Mouse (Mus musculus) stomach, embryonic 16.5 days (tissue): ENCODE data around the gene Tbx4. TPM values are rescaled to one million over a fixed set of nuclear protein-coding genes. Genes with fewer than 3 reads are reported as not detected.

Experiments
- ATAC-seq: fragments of 200-750 bp; cut with Nextera tagmentation; 2 replicates; pipeline ENCODE4 v1.8.0; 2017; ENCODE audit warnings: moderate number of reproducible peaks, moderate TSS enrichment; ENCODE audit not compliant: insufficient read depth, low FRiP score
- H3K27ac ChIP-seq: fragments of 300-500 bp; sonication (generic); 2 replicates; pipeline ENCODE4 v1.5.1; 2014; ENCODE audit warnings: low read length
- H3K27me3 ChIP-seq: fragments of 300-500 bp; sonication (generic); 2 replicates; pipeline ENCODE4 v1.6.1; 2014; ENCODE audit warnings: low read length, control low read depth, mixed read lengths; ENCODE audit not compliant: control insufficient read depth, insufficient read depth
- H3K36me3 ChIP-seq: fragments of 300-500 bp; sonication (generic); 2 replicates; pipeline ENCODE4 v1.6.1; 2014; ENCODE audit warnings: low read length; ENCODE audit not compliant: control insufficient read depth, insufficient read depth
- H3K4me1 ChIP-seq: fragments of 300-500 bp; sonication (generic); 2 replicates; pipeline ENCODE4 v1.6.1; 2014; ENCODE audit warnings: low read length, control low read depth, mixed read lengths; ENCODE audit not compliant: control insufficient read depth, insufficient read depth
- H3K4me2 ChIP-seq: fragments of 300-500 bp; sonication (generic); 2 replicates; pipeline ENCODE4 v1.6.1; 2014; ENCODE audit warnings: low read depth, low read length, mixed read lengths
- H3K4me3 ChIP-seq: fragments of 300-500 bp; sonication (generic); replicated peaks from 2 replicates; pipeline ENCODE4 v1.5.1; 2014; ENCODE audit warnings: mild to moderate bottlenecking, low read length
- H3K9ac ChIP-seq: fragments of 300-500 bp; sonication (generic); 2 replicates; pipeline ENCODE4 v1.6.1; 2014; ENCODE audit warnings: low read length
- H3K9me3 ChIP-seq: fragments of 300-500 bp; sonication (generic); replicated peaks from 2 replicates; pipeline ENCODE4 v1.6.1; 2016; ENCODE audit warnings: low read length, control low read depth; ENCODE audit not compliant: control insufficient read depth
- WGBS: fragments of 180-500 bp; shearing (Covaris S2); extraction: QIAGEN DNeasy Blood & Tissue Kit; methylation state at CpG from one replicate; pipeline ENCODE4 v1.1.7; 2014; 5-methylcytosine and 5-hydroxymethylcytosine counted together
- polyA plus RNA-seq: library from polyadenylated mRNA; unstranded; fragments of >200 nt; fragmentation: Nextera tagmentation; extraction: Ambion mirVana; gene quantifications from 2 replicates; pipeline ENCODE4 v1.2.1, GENCODE M21; 2015

Gene Tbx4
- polyA plus RNA-seq, 1 experiment from 2014 or later = 0.17 TPM

GRCm38 (mm10) chr11:85840803-85841145 is 45.4 kb upstream of the Tbx4 start:
- H3K4me3 ChIP-seq = peak overlapping the region; percentile 25
- H3K27me3 ChIP-seq = peaks cover 45% of the 10 kb centered on the region
- WGBS = 28% methylated on average over 21 of the region's 21 CpGs
- H3K36me3 ChIP-seq = no peaks in the 10 kb centered on the region
- H3K27ac ChIP-seq = peak overlapping the region; percentile 31
- H3K9me3 ChIP-seq = no peaks in the 10 kb centered on the region
- peaks cover 36% of the 10 kb centered on the region; the same call in 1 of the 2 replicates for H3K4me1 ChIP-seq
- ATAC-seq = no peak
- H3K4me2 ChIP-seq = peak overlapping the region; percentile 93
- H3K9ac ChIP-seq = peak overlapping the region; percentile 58

GRCm38 (mm10) chr11:85841211-85841681 is 45.0 kb upstream of the Tbx4 start:
- peaks cover 41% of the 10 kb centered on the region for H3K27me3 ChIP-seq

GRCm38 (mm10) chr11:85841980-85842379 is 44.2 kb upstream of the Tbx4 start:
- Histone ChIP-seq H3K9ac (peak overlapping the region; percentile 73), H3K27ac (peak overlapping the region; percentile 69), H3K27me3 (peaks cover 37% of the 10 kb centered on the region), H3K9me3 (no peaks in the 10 kb centered on the region), H3K4me2 (peak overlapping the region; percentile 93), H3K4me3 (peak overlapping the region; percentile 39), H3K4me1 (peaks cover 40% of the 10 kb centered on the region), H3K36me3 (no peaks in the 10 kb centered on the region)
- peak; percentile 43; the same call in 1 of the 2 replicates for ATAC-seq
- WGBS = 2% methylated on average over 32 of the region's 32 CpGs

More at GRCm38 (mm10) chr11:85841211-85841681, 45.0 kb upstream of the Tbx4 start:
- H3K36me3 ChIP-seq = no peaks in the 10 kb centered on the region
- peak overlapping the region; percentile 39; the same call in 1 of the 2 replicates for H3K4me3 ChIP-seq
- peak overlapping the region; percentile 93 for H3K4me2 ChIP-seq
- H3K4me1 ChIP-seq = peaks cover 36% of the 10 kb centered on the region; the same call in 1 of the 2 replicates
- WGBS = 35% methylated on average over 8 of the region's 8 CpGs
- ATAC-seq = no peak
- H3K9me3 ChIP-seq = no peaks in the 10 kb centered on the region
- peak overlapping the region; percentile 43; the same call in 1 of the 2 replicates for H3K9ac ChIP-seq
- H3K27ac ChIP-seq = no peak overlapping the region

DNA sequence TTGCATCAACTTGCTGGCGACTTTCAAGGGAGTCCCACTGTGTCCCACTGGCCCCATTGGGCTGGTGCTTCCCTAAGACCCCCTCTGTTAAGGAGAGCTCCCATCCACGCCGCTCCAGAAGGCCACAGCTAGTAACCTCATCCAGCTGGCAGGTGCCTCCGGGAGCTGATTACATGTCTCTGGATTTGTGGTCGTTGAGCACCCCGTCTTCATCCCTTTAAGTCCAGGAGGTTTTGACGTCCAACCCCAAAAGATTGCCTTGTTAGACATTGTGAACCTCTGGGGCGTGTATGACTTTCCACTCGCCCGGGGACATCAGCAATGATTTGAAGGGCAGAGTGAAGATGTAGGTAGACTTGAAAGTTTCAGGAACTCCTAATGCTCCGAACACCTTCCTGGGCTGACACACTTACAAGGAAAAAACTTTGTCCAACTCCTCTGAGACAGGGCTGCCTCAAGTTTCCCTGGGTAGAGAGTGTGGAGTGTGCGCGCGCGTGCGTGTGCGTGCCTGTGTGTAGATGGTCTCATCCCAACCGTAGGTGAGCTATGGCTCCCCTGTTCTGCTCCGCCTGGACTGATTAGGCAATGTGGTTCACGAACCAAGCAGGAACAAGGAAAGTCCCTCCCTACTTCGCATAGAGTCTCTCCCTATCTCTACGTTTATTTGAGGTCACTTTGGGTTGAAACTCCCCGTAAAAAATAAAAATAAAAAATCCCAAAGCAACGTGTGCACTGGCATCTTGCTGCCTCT is 43.5 kb upstream of the Tbx4 start:
- Histone ChIP-seq H3K4me3 (peak overlapping the region; percentile 61), H3K4me1 (peaks cover 32% of the 10 kb centered on the region), H3K36me3 (no peaks in the 10 kb centered on the region), H3K4me2 (peak overlapping the region; percentile 92), H3K9ac (peak overlapping the region; percentile 69), H3K9me3 (no peaks in the 10 kb centered on the region), H3K27ac (peak overlapping the region; percentile 72), H3K27me3 (peaks cover 29% of the 10 kb centered on the region)
- ATAC-seq = no peak
- 9% methylated on average over 24 of the region's 24 CpGs for WGBS

DNA sequence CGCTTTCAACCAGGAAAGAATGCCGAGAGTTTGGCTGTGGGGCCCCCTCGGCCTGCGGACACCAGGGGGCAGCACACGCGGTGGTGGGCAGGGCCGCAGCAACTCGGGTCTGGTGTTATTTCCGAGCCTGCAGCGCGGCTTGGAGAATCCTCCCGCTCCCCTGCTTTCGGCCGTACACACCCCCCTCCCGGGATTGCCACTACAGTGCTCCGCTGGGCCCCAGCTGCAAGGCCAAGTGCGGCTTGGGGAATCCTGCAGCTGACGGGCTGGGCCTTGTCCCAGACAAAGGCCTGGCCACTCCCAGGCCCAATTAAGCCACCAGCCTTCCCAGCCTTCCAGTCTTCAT is 42.9 kb upstream of the Tbx4 start:
- H3K4me1 ChIP-seq = peaks cover 26% of the 10 kb centered on the region
- peak overlapping the region; percentile 69 for H3K9ac ChIP-seq
- H3K27ac ChIP-seq = peak overlapping the region; percentile 72
- peak; percentile 49; the same call in 1 of the 2 replicates for ATAC-seq
- peak overlapping the region; percentile 61 for H3K4me3 ChIP-seq
- no peaks in the 10 kb centered on the region for H3K36me3 ChIP-seq
- WGBS = 1% methylated on average over 18 of the region's 18 CpGs
- H3K4me2 ChIP-seq = peak overlapping the region; percentile 92
- no peaks in the 10 kb centered on the region for H3K9me3 ChIP-seq
- peaks cover 29% of the 10 kb centered on the region for H3K27me3 ChIP-seq

DNA sequence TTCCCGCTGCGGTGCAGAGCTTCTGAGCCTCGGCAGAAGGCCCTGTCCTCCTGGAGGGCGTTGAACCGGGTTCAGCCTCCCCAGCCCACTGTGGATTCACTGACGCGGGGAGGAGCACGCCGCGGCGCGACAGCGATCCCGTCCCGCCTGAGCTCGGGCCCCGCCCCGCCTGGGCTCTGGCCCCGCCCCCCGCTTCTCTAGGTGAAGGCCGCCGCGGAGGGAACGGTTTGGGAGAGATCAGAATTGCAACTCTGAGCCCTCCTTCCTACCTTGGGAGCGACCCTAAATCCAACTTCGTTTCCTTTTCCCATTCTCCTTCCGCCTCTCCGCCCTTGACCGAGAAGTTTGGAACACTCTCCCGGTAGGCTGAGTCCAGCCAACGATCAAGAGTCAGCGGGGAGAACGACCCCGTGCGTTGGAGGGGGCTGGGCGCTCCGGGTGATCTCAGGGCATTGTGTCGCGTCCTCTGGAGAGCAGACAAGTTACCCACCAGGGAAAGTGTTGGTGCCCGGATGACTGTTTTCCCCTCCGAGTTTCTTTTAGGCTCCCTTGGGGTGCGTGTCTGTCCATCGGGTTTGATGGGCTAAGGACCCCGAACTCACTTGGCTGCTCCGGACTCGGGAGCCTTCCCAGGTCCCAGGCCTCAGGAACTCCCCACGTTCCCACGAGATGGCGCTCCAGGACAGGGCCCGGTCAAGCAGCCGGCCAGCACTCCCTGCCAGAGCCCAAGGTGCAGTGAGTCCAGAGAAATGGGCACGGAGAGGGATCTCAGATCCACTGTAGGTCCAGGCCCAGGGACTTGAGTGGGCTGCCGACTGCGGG is 41.9 kb upstream of the Tbx4 start:
- ATAC-seq = peak; percentile 80
- WGBS = 1% methylated on average over 54 of the region's 54 CpGs

DNA sequence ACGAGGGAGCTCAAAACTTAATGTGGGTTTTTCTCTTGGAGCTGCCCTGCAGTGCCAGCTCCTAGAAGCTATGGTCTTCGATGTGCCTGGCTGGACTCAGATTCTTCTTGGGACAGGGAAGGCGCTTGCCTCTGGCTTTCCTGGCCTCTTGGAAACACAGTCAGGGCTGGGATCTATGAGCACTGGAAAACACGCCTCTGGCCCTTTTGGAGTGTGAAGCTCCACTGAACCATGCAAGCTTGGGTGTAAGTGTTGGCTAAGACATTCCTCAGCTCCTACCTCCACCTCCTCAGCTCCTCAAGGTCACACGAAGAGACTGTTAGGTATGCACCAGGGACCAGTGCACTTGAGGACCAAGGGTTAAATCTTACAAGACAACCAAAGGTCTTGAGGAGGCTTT is 41.3 kb upstream of the Tbx4 start:
- Histone ChIP-seq H3K4me1 (peaks cover 26% of the 10 kb centered on the region), H3K4me2 (peak overlapping the region; percentile 92), H3K9ac (peak overlapping the region; percentile 69; the same call in 1 of the 2 replicates), H3K9me3 (no peaks in the 10 kb centered on the region), H3K36me3 (no peaks in the 10 kb centered on the region), H3K27ac (peak overlapping the region; percentile 72; the same call in 1 of the 2 replicates), H3K27me3 (peaks cover 17% of the 10 kb centered on the region), H3K4me3 (peak overlapping the region; percentile 61)
- 35% methylated on average over 5 of the region's 5 CpGs for WGBS
- ATAC-seq = no peak

More for the DNA sequence above, 41.9 kb upstream of the Tbx4 start:
- H3K4me3 ChIP-seq = peak overlapping the region; percentile 61
- no peaks in the 10 kb centered on the region for H3K36me3 ChIP-seq
- H3K4me2 ChIP-seq = peak overlapping the region; percentile 92
- peaks cover 23% of the 10 kb centered on the region for H3K27me3 ChIP-seq
- peak overlapping the region; percentile 69 for H3K9ac ChIP-seq
- peaks cover 26% of the 10 kb centered on the region for H3K4me1 ChIP-seq
- peak overlapping the region; percentile 72 for H3K27ac ChIP-seq
- no peaks in the 10 kb centered on the region for H3K9me3 ChIP-seq

DNA sequence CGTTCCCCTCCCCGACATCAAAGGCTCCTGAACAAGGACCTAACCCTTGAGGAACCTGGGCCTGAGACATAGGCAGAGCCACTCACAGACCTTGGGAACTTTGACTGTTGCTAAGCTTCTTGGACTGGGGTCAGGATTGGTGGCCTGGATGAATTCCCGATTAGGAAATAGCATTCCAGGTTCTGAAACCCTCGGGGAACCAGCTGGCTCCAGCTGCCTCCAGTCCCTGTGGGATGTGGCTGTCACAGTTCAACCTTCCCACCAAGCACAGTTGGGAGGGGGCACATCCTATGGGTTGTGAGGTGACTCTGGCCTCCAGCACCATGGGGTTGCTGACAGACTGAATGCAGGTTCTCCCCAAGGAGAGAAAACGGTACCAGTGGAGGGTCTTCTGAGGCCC is 40.3 kb upstream of the Tbx4 start:
- H3K4me3 ChIP-seq = no peak overlapping the region
- peaks cover 8% of the 10 kb centered on the region; the same call in 1 of the 2 replicates for H3K27me3 ChIP-seq
- no peaks in the 10 kb centered on the region for H3K9me3 ChIP-seq
- no peak overlapping the region for H3K27ac ChIP-seq
- no peak for ATAC-seq
- no peaks in the 10 kb centered on the region for H3K36me3 ChIP-seq
- no peak overlapping the region for H3K9ac ChIP-seq
- WGBS = 36% methylated on average over 5 of the region's 5 CpGs
- peaks cover 26% of the 10 kb centered on the region for H3K4me1 ChIP-seq
- H3K4me2 ChIP-seq = no peak overlapping the region

- Histone ChIP-seq H3K27me3 (0 out of 2 replicates have a peak, but pooled peaks cover 4% of the 10 kb centered on the region), H3K27ac (peak overlapping the region; percentile 26; the same call in 1 of the 2 replicates), H3K9me3 (no peaks in the 10 kb centered on the region), H3K4me1 (peaks cover 26% of the 10 kb centered on the region), H3K4me3 (no peak overlapping the region), H3K36me3 (no peaks in the 10 kb centered on the region), H3K9ac (no peak overlapping the region), H3K4me2 (no peak overlapping the region)
- no peak for ATAC-seq
- WGBS = 69% methylated on average over 4 of the region's 4 CpGs
Observed at GRCm38 (mm10) chr11:85846509-85846908, 39.7 kb upstream of the Tbx4 start.
